Mouse (Mus musculus) spleen, adult 2 months (tissue): ENCODE results near the gene Disp3. TPM values are rescaled to one million over a fixed set of nuclear protein-coding genes. Genes with fewer than 3 reads are reported as not detected.

Experiments
- DNase-seq, 2 experiments: peaks; one replicate each; pipeline versions ENCODE4 v3.0.0 to v3.0.0-alpha.2; 2012 to 2021; ENCODE audit warnings: low spot score in 2 of 2, low read depth in 1 of 2
- H3K27ac ChIP-seq: fragments of 200-500 bp; 2 replicates; pipeline ENCODE4 v1.5.1; 2012; ENCODE audit warnings: low read length, inconsistent platforms; ENCODE audit not compliant: insufficient read depth
- H3K27me3 ChIP-seq: fragments of 200-500 bp; 2 replicates; pipeline ENCODE4 v1.6.1; 2012; ENCODE audit warnings: mild to moderate bottlenecking, moderate library complexity, low read length, inconsistent platforms; ENCODE audit not compliant: control insufficient read depth, insufficient read depth
- H3K36me3 ChIP-seq: fragments of 200-500 bp; 2 replicates; pipeline ENCODE4 v1.6.1; 2012; ENCODE audit warnings: mild to moderate bottlenecking, low read length, inconsistent platforms; ENCODE audit not compliant: control insufficient read depth, insufficient read depth
- H3K4me1 ChIP-seq: fragments of 200-500 bp; 2 replicates; pipeline ENCODE4 v1.6.1; 2011; ENCODE audit warnings: inconsistent platforms; ENCODE audit not compliant: control insufficient read depth, insufficient read depth, insufficient read length
- H3K4me3 ChIP-seq: fragments of 200-500 bp; 2 replicates; pipeline ENCODE4 v1.5.1; 2011; ENCODE audit warnings: mild to moderate bottlenecking, inconsistent platforms; ENCODE audit not compliant: insufficient read depth, insufficient read length; ENCODE audit errors: extremely low read depth
- CTCF ChIP-seq: fragments of 200-500 bp; IDR thresholded peaks from 2 replicates; pipeline ENCODE4 v1.5.1; 2011; ENCODE audit warnings: mild to moderate bottlenecking, inconsistent platforms; ENCODE audit not compliant: insufficient read depth, insufficient read length, insufficient replicate concordance; ENCODE audit errors: extremely low read depth
- POLR2A ChIP-seq: fragments of 200-500 bp; IDR thresholded peaks from 2 replicates; pipeline ENCODE4 v1.6.1; 2011; ENCODE audit warnings: low read depth, low read length, inconsistent platforms
- WGBS: fragments of 180-500 bp; shearing (Covaris S2); methylation state at CpG from one replicate; pipeline ENCODE4 v1.1.7; 2018; 5-methylcytosine and 5-hydroxymethylcytosine counted together
- polyA plus RNA-seq: library from polyadenylated mRNA; depleted of rRNA; stranded (reverse); fragments of >200 nt; gene quantifications from 2 replicates; pipeline ENCODE4 v1.2.3, GENCODE M21; 2012

The Disp3 gene
- polyA plus RNA-seq, 1 experiment = 0.19 TPM

DNA sequence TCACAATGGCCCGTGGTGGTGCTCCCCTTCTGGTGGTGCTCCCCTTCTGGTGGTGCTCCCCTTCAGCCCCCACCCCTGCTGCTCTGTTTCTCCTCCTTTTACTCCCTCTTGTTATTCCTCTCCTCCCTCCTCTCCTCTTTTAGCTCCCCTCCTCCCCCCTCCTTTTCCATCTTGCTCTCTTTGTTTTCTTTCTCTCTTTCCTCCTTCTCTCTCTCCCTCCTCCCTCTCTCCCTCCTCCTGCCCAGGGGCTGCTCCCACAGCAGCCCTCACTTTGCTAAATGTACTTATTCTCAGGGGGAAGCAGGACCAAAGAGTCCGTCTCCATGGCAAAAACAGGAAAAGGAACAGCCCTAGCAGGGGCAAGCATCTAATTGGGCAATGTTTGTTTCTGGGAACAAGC lies 37.3 kb upstream of the Disp3 start:
- no peaks in the 10 kb centered on the region for H3K27me3 ChIP-seq
- TF ChIP-seq POLR2A (no peak), CTCF (no peak)
- H3K4me3 ChIP-seq = no peak overlapping the region
- 25% methylated on average over 2 of the region's 2 CpGs for WGBS
- H3K4me1 ChIP-seq = no peaks in the 10 kb centered on the region
- no peak for DNase-seq
- no peaks in the 10 kb centered on the region for H3K36me3 ChIP-seq
- no peak overlapping the region for H3K27ac ChIP-seq

DNA sequence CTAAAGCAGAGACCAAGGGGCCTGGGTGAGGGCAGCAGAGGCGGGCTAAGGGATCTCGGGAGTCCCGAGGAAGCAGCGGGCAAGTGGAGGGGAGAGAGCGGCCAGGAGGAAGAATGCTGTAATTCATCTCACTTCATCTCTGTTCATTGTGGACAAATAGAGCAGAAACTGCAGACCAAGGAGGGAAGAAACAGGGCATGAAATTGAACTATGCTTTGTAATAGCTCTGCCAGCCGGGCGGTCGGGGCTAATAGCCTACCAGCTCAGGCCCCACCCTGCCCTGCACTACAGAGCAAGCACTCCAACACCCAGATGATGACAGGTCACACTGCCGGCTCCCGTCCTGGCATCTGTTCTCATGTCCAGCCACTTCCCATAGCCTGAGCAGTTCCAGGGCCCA lies 34.4 kb upstream of the Disp3 start:
- 48% methylated on average over 10 of the region's 10 CpGs for WGBS
- no peak for DNase-seq
- TF ChIP-seq POLR2A (no peak), CTCF (no peak)
- Histone ChIP-seq H3K4me3 (no peak overlapping the region), H3K27ac (no peak overlapping the region), H3K27me3 (no peaks in the 10 kb centered on the region), H3K4me1 (no peaks in the 10 kb centered on the region), H3K36me3 (no peaks in the 10 kb centered on the region)

DNA sequence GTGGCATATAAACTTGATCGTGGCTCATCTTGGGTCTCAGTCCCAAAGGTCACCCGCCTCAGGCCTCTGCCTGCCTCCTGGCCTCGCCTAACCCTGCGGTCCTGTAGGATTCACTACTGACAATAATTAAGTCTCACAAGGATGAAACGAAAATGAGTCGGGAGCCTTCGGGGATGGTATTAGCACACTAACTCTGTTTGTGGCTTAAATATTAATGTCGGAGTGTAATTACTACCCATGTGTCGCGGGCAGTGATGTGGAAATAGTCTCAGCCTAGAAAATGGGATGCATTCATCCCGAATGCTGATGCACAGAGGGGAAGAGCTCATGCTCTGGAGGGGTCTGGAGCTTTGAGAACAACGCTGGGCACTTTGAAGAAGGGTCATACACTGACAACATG lies 31.6 kb upstream of the Disp3 start:
- Histone ChIP-seq H3K4me1 (no peaks in the 10 kb centered on the region), H3K27me3 (no peaks in the 10 kb centered on the region), H3K4me3 (no peak overlapping the region), H3K27ac (no peak overlapping the region), H3K36me3 (no peaks in the 10 kb centered on the region)
- no peak for DNase-seq
- 92% methylated on average over 12 of the region's 12 CpGs for WGBS
- TF ChIP-seq POLR2A (no peak), CTCF (no peak)

DNA sequence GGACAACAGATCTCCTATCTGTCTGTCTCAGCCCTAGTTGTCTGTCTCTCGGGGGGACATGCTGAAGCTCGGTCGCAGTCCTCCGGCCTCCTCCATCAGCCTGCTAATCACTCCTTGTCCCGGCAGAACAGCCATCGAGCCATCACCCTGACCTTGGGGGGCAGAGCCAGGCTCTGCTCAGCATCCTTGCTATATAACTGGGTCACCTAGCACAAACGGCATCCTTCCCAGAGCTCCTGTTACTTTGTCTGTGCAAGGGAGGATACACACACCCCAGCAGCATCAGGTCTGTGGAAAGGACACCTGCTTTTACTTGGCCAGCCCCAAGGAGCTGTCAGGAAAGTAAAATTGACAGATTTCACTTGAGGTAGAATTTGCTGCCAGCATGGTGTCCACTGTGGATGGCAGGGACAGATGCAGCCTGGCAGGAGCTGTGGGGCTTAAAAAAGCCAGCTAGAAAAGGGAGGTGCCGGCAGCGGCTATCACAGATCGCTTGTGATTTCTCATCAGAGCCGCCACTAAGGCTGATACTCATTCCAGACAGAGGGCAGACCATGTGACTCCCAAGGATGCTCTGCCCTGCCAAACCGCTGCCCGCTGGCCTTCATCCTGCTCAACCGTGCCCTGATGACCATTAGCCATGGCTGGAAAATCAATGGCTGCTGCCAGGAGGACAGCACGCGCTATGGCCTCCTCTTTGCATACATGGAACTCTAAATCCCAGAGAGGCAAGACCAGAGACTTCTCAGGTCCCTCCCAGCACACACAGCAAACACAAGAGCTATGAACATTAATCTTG lies 27.8 kb upstream of the Disp3 start:
- Histone ChIP-seq H3K4me3 (no peak overlapping the region), H3K27ac (no peak overlapping the region), H3K36me3 (no peaks in the 10 kb centered on the region), H3K27me3 (no peaks in the 10 kb centered on the region), H3K4me1 (no peaks in the 10 kb centered on the region)
- DNase-seq = no peak
- TF ChIP-seq POLR2A = no peak
- WGBS = 84% methylated on average over 16 of the region's 16 CpGs

DNA sequence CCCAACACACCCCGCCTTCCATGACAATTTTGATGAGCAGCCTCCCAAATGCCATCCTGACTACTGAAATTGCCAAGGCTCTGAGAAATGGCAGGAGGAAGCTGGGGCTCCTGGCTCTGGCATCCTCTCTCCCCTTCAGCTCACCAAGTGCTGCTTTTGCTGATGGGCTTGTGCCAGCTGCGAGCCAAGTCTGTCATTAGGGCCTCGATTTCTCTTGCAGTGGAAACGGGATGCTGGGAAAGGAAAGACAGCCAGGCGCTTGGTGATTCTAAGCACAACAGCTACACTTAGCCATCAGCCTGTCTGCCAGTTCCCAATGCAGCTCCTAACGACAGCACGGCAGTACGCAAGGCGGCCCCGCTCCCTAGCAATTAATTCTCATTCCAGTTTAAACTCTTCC lies 26.6 kb upstream of the Disp3 start:
- H3K36me3 ChIP-seq = no peaks in the 10 kb centered on the region
- TF ChIP-seq CTCF (no peak), POLR2A (no peak)
- 84% methylated on average over 10 of the region's 10 CpGs for WGBS
- H3K27me3 ChIP-seq = no peaks in the 10 kb centered on the region
- H3K27ac ChIP-seq = no peak overlapping the region
- DNase-seq = no peak
- H3K4me3 ChIP-seq = no peak overlapping the region
- H3K4me1 ChIP-seq = no peaks in the 10 kb centered on the region

DNA sequence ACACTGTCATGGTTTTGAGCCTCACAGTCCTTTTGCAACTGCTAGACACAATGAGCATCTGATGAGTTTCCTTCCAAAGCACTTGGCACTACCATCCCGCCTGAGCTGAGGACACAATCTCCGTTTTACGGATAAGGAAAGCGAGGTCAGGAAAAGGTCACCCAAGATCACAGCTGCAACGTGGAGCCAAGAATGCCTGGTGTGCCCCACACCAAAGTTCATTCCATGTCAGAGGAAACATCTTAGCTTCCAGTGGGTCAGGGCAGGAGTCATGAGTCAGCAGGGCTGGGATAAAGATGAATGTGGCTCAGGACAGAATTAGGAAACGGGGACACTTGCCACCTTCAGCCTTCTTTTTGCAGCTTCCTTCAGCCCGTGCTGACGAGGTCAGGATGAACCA lies 25.8 kb upstream of the Disp3 start:
- no peaks in the 10 kb centered on the region for H3K27me3 ChIP-seq
- DNase-seq = no peak
- no peaks in the 10 kb centered on the region for H3K4me1 ChIP-seq
- H3K27ac ChIP-seq = no peak overlapping the region
- WGBS = 37% methylated on average over 8 of the region's 8 CpGs
- no peak for TF ChIP-seq CTCF
- TF ChIP-seq POLR2A = no peak
- no peak overlapping the region for H3K4me3 ChIP-seq
- no peaks in the 10 kb centered on the region for H3K36me3 ChIP-seq

DNA sequence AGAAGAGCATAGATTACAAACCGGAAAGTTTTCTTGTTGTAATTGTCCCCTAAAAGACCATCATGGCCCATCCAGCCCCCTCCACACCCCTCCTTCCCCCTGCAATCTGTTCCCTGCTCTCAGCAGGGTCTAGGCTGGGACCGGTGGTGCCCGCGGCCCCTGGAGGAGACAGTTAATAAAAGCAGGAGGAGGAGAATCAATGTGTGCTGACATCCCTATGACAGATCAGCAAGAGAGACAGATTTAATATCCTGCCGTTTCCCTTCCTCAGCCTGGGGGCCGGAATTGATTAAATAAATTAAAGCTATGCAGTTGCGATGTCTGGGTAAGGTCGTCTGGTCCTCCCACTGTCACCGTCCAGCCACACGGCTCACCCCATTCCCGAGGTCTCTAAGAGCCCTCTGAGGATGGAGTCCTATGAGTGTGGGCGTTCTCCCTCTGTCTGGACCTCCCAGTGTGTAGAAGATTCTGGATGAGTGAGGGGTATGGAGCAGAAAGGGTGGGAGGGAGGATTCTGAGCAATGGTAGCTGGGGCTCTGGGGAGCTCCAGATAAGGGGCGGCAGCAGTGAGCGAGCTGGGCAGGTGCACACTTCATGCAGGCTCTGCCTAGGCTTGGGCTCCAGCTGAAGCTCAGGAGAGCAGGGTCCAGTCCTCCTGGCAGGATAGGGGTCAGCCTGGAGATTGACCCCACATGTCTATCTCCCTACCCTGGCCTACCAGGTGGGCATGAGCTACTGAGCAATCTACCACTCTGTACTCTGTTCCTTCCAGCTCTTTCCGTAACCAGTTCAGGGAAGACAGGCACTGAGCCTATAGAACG lies 24.7 kb upstream of the Disp3 start:
- WGBS = 86% methylated on average over 16 of the region's 16 CpGs
- no peak for DNase-seq
- H3K4me3 ChIP-seq = no peak overlapping the region
- H3K4me1 ChIP-seq = no peaks in the 10 kb centered on the region
- H3K27ac ChIP-seq = no peak overlapping the region
- TF ChIP-seq CTCF (no peak), POLR2A (no peak)
- H3K27me3 ChIP-seq = no peaks in the 10 kb centered on the region
- H3K36me3 ChIP-seq = no peaks in the 10 kb centered on the region
